Comparison of ENCODE assay signal across 8 mouse cellular contexts in genomic region chr4:133424100-133424499, GRCm38 (mm10). TPM values are rescaled to one million over a fixed set of nuclear protein-coding genes. Genes with fewer than 3 reads are reported as not detected.
DNase-seq lines count a peak whose midpoint lies in the region; ATAC-seq and TF ChIP-seq lines count a peak whose summit lies in the region.

No protein-coding gene starts in this region.

- no peaks in the 10 kb centered on the region for H3K9me3 ChIP-seq in limb, embryonic 11.5 days (ENCODE audit: control insufficient read depth, low read length)

- DNase-seq in 416B (ENCODE audit: low read depth): peak; percentile 82
- peak; percentile 85 for DNase-seq in R1 (ENCODE audit: low read depth, low spot score)
- DNase-seq in gastrocnemius, postnatal 14 days: peak; percentile 66
- DNase-seq in kidney, adult 18-20 months: peak; percentile 66
- DNase-seq in limb, embryonic 11.5 days (ENCODE audit: low spot score): peak; percentile 82

- H3K4me2 ChIP-seq in limb, embryonic 11.5 days (ENCODE audit: low read depth, severe bottlenecking): no peak overlapping the region

- no peak overlapping the region for H3K27ac ChIP-seq in cortical plate, adult 2 months (ENCODE audit: insufficient read depth, low read length)
- H3K27ac ChIP-seq in limb, embryonic 11.5 days (replicated peaks; ENCODE audit: low read depth, low read length): no peak overlapping the region
- H3K27ac ChIP-seq in testis, adult 2 months (ENCODE audit: control insufficient read depth, insufficient read depth, low read depth, low read length): no peak overlapping the region

- intact Hi-C loops in gastrocnemius, postnatal 14 days (cut with DNase I; ENCODE audit: low total_unique reads): loop anchor here (2.0 to 10.0 kb wide), 3 partner anchors 27 to 199 kb away; no protein-coding TSS in a partner anchor

- WGBS in limb, embryonic 11.5 days: 44% methylated on average over 4 of the region's 4 CpGs

- ATAC-seq in limb, embryonic 11.5 days (ENCODE audit: insufficient number of reproducible peaks, low FRiP score, low TSS enrichment, low read depth): no peak
- ATAC-seq in monocyte, adult 5-6 weeks (replicated peaks; ENCODE audit: insufficient number of reproducible peaks, low FRiP score, low TSS enrichment, poor library complexity, severe bottlenecking): peak; percentile 72; the same call in 1 of the 2 replicates

- H3K9ac ChIP-seq in limb, embryonic 11.5 days (ENCODE audit: low read length): no peak overlapping the region

- H3K36me3 ChIP-seq in limb, embryonic 11.5 days (ENCODE audit: control insufficient read depth, insufficient read depth, low read length): peaks cover 6% of the 10 kb centered on the region
- H3K36me3 ChIP-seq in testis, adult 2 months (ENCODE audit: control insufficient read depth, insufficient read depth, low read length): no peaks in the 10 kb centered on the region; the same call in 1 of the 2 replicates

- no peak overlapping the region for H3K4me3 ChIP-seq in cortical plate, adult 2 months (ENCODE audit: insufficient read depth, low read length)
- no peak overlapping the region for H3K4me3 ChIP-seq in limb, embryonic 11.5 days (ENCODE audit: low read depth, low read length)
- H3K4me3 ChIP-seq in testis, adult 2 months (ENCODE audit: control insufficient read depth, low read depth, low read length): no peak overlapping the region

- TF ChIP-seq POLR2A in cortical plate, adult 2 months (IDR thresholded peaks at IDR 0.05; ENCODE audit: extremely low read depth, insufficient read depth, low read length): no peak
- TF ChIP-seq POLR2A in testis, adult 2 months (IDR thresholded peaks at IDR 0.05; ENCODE audit: control insufficient read depth, low read depth, low read length): no peak

- peak; percentile 91 for TF ChIP-seq CTCF in cortical plate, adult 2 months (IDR thresholded peaks at IDR 0.05; ENCODE audit: extremely low read depth, insufficient read depth, low read length)
- TF ChIP-seq CTCF in testis, adult 2 months (IDR thresholded peaks at IDR 0.05; ENCODE audit: control insufficient read depth, insufficient read depth, insufficient replicate concordance, low read depth, low read length): peak; percentile 72; the same call in 1 of the 2 replicates

- no peaks in the 10 kb centered on the region for H3K27me3 ChIP-seq in limb, embryonic 11.5 days (ENCODE audit: control insufficient read depth, insufficient read depth, low read length)
- no peaks in the 10 kb centered on the region for H3K27me3 ChIP-seq in testis, adult 2 months (ENCODE audit: control insufficient read depth, insufficient read depth, low read length)

- H3K4me1 ChIP-seq in cortical plate, adult 2 months (ENCODE audit: control insufficient read depth, insufficient read depth, low read length): no peaks in the 10 kb centered on the region
- H3K4me1 ChIP-seq in limb, embryonic 11.5 days (ENCODE audit: control insufficient read depth, insufficient read depth, low read length): peaks cover 6% of the 10 kb centered on the region; the same call in 1 of the 2 replicates
- H3K4me1 ChIP-seq in testis, adult 2 months (ENCODE audit: control insufficient read depth, insufficient read depth, low read length): peaks cover 3% of the 10 kb centered on the region

RNA-seq across cellular contexts. Expression of gene Slc9a1, which starts 54.6 kb away (rescaled TPM):
- polyA plus RNA-seq in cortical plate, adult 2 months (2012; rRNA removed): 35.2 and 36.1 TPM in 2 replicates
- 10 to 100 TPM in 1 of 2 experiments, 1 to 10 TPM in 1; 10.0 to 12.8 TPM for total RNA-seq in gastrocnemius, postnatal 14 days (2021)
- 8.0 and 8.5 TPM in 2 replicates for polyA plus RNA-seq in limb, embryonic 11.5 days (2014; fragmentation: Nextera tagmentation; extraction: Ambion mirVana)
- 7.0 to 24.9 TPM (median 10.2 TPM) in 3 replicates for total RNA-seq in monocyte, adult 5-6 weeks (2017)
- 48.4 and 59.6 TPM in 2 replicates for polyA plus RNA-seq in testis, adult 2 months (2012; rRNA removed)

RNA-seq across cellular contexts. Expression of gene Tent5b, which starts 55.8 kb away (rescaled TPM):
- 0.04 and 0.06 TPM in 2 replicates for polyA plus RNA-seq in cortical plate, adult 2 months (2012; rRNA removed)
- 1 to 10 TPM in 1 of 2 experiments, under 1 TPM in 1; 0.21 to 1.0 TPM for total RNA-seq in gastrocnemius, postnatal 14 days (2021)
- 0.51 and 0.71 TPM in 2 replicates for polyA plus RNA-seq in limb, embryonic 11.5 days (2014; fragmentation: Nextera tagmentation; extraction: Ambion mirVana)
- not detected in 3 replicates for total RNA-seq in monocyte, adult 5-6 weeks (2017)
- 35.7 and 45.4 TPM in 2 replicates for polyA plus RNA-seq in testis, adult 2 months (2012; rRNA removed)

Comparison
In these comparisons a context has a peak if more than half of its experiments do, and no peak if none do; other contexts are left out.
1. RNA of gene Tent5b, which starts 55.8 kb away (polyA plus RNA-seq): 35.7 to 45.4 TPM in testis, adult 2 months; 0.51 to 0.71 TPM in limb, embryonic 11.5 days and 0.04 to 0.06 TPM in cortical plate, adult 2 months; every median in the first group is over 10 times any median in the second.
2. Peak in every context shown above with its lines, with median percentiles within 50 percentile points of each other: DNase-seq.